Mouse (Mus musculus): ENCODE data around the gene As3mt. TPM values are rescaled to one million over a fixed set of nuclear protein-coding genes. Genes with fewer than 3 reads are reported as not detected.
A peak's percentile ranks its signal among the peaks of the same experiment; 100 is the strongest.

Gene As3mt
- polyA plus RNA-seq, 1 experiment = 4.1 TPM

- no peak for TF ChIP-seq E2F4 (IDR thresholded peaks at IDR 0.05; ENCODE audit: insufficient read depth)
- TF ChIP-seq TCF12 (IDR thresholded peaks at IDR 0.05; ENCODE audit: insufficient read depth, poor library complexity, severe bottlenecking) = no peak
- no peak for TF ChIP-seq POLR2A (IDR thresholded peaks at IDR 0.05; ENCODE audit: insufficient read length, low read depth)
- no peak for TF ChIP-seq CEBPB (IDR thresholded peaks at IDR 0.05; ENCODE audit: insufficient read depth, poor library complexity, severe bottlenecking)
- TF ChIP-seq MAX (IDR thresholded peaks at IDR 0.05; ENCODE audit: low read depth) = no peak
- no peak for TF ChIP-seq TCF3 (IDR thresholded peaks at IDR 0.05; ENCODE audit: insufficient read length, low read depth)
- TF ChIP-seq POLR2AphosphoS2 (IDR thresholded peaks at IDR 0.05; ENCODE audit: insufficient read length, low read depth) = no peak
- TF ChIP-seq REST (IDR thresholded peaks at IDR 0.05; ENCODE audit: insufficient read depth, insufficient read length) = no peak
- TF ChIP-seq MYOG (IDR thresholded peaks at IDR 0.05; ENCODE audit: control insufficient read depth in 1 of 3, insufficient read depth in 1 of 3, insufficient read length in 2 of 3, low read depth in 2 of 3) = no peak
- no peak for TF ChIP-seq MYOD1 (IDR thresholded peaks at IDR 0.05; ENCODE audit: control insufficient read depth in 1 of 3, insufficient read length in 2 of 3, low read depth in 2 of 3)
- TF ChIP-seq USF1 (IDR thresholded peaks at IDR 0.05; ENCODE audit: low read depth) = no peak
- TF ChIP-seq SRF (IDR thresholded peaks at IDR 0.05; ENCODE audit: control insufficient read depth, insufficient read length, low read depth) = no peak
- H3K4me2 ChIP-seq (ENCODE audit: low read depth) = peak overlapping the region; percentile 98
- H3K79me2 ChIP-seq (ENCODE audit: control insufficient read depth, insufficient read depth) = no peaks in the 10 kb centered on the region
- H3K27me3 ChIP-seq (ENCODE audit: control insufficient read depth, insufficient read depth, insufficient read length) = no peaks in the 10 kb centered on the region
- peak overlapping the region; percentile 30 for H3ac ChIP-seq (ENCODE audit: control insufficient read depth, insufficient read length)
- H3K36me3 ChIP-seq (ENCODE audit: control insufficient read depth, insufficient read depth) = no peaks in the 10 kb centered on the region
- H3K4me3 ChIP-seq = peak overlapping the region; percentile 37
Observed at GRCm38 (mm10) chr19:46690387-46690786, 16.9 kb upstream of the As3mt start.

- no peaks in the 10 kb centered on the region for H3K79me2 ChIP-seq (ENCODE audit: control insufficient read depth, insufficient read depth)
- no peak overlapping the region for H3K4me2 ChIP-seq (ENCODE audit: low read depth)
- H3K36me3 ChIP-seq (ENCODE audit: control insufficient read depth, insufficient read depth) = no peaks in the 10 kb centered on the region
- no peaks in the 10 kb centered on the region for H3K27me3 ChIP-seq (ENCODE audit: control insufficient read depth, insufficient read depth, insufficient read length)
- TF ChIP-seq USF1 (IDR thresholded peaks at IDR 0.05; ENCODE audit: low read depth) (no peak), TCF12 (IDR thresholded peaks at IDR 0.05; ENCODE audit: insufficient read depth, poor library complexity, severe bottlenecking) (no peak), POLR2A (IDR thresholded peaks at IDR 0.05; ENCODE audit: insufficient read length, low read depth) (no peak), E2F4 (IDR thresholded peaks at IDR 0.05; ENCODE audit: insufficient read depth) (no peak), POLR2AphosphoS2 (IDR thresholded peaks at IDR 0.05; ENCODE audit: insufficient read length, low read depth) (no peak), MAX (IDR thresholded peaks at IDR 0.05; ENCODE audit: low read depth) (no peak), CEBPB (IDR thresholded peaks at IDR 0.05; ENCODE audit: insufficient read depth, poor library complexity, severe bottlenecking) (no peak), MYOD1 (IDR thresholded peaks at IDR 0.05; ENCODE audit: control insufficient read depth in 1 of 3, insufficient read length in 2 of 3, low read depth in 2 of 3) (no peak), REST (IDR thresholded peaks at IDR 0.05; ENCODE audit: insufficient read depth, insufficient read length) (no peak), MYOG (IDR thresholded peaks at IDR 0.05; ENCODE audit: control insufficient read depth in 1 of 3, insufficient read depth in 1 of 3, insufficient read length in 2 of 3, low read depth in 2 of 3) (no peak), TCF3 (IDR thresholded peaks at IDR 0.05; ENCODE audit: insufficient read length, low read depth) (no peak), SRF (IDR thresholded peaks at IDR 0.05; ENCODE audit: control insufficient read depth, insufficient read length, low read depth) (no peak)
- H3K4me3 ChIP-seq = peak overlapping the region; percentile 37
- H3ac ChIP-seq (ENCODE audit: control insufficient read depth, insufficient read length) = no peak overlapping the region
Observed at GRCm38 (mm10) chr19:46691078-46691477, 16.2 kb upstream of the As3mt start.

- H3K4me2 ChIP-seq (ENCODE audit: low read depth) = no peak overlapping the region
- TF ChIP-seq MYOD1 (IDR thresholded peaks at IDR 0.05; ENCODE audit: control insufficient read depth in 1 of 3, insufficient read length in 2 of 3, low read depth in 2 of 3) (no peak), MYOG (IDR thresholded peaks at IDR 0.05; ENCODE audit: control insufficient read depth in 1 of 3, insufficient read depth in 1 of 3, insufficient read length in 2 of 3, low read depth in 2 of 3) (no peak), CEBPB (IDR thresholded peaks at IDR 0.05; ENCODE audit: insufficient read depth, poor library complexity, severe bottlenecking) (no peak), POLR2AphosphoS2 (IDR thresholded peaks at IDR 0.05; ENCODE audit: insufficient read length, low read depth) (no peak), REST (IDR thresholded peaks at IDR 0.05; ENCODE audit: insufficient read depth, insufficient read length) (no peak), SRF (IDR thresholded peaks at IDR 0.05; ENCODE audit: control insufficient read depth, insufficient read length, low read depth) (no peak), POLR2A (IDR thresholded peaks at IDR 0.05; ENCODE audit: insufficient read length, low read depth) (no peak), TCF3 (IDR thresholded peaks at IDR 0.05; ENCODE audit: insufficient read length, low read depth) (no peak), TCF12 (IDR thresholded peaks at IDR 0.05; ENCODE audit: insufficient read depth, poor library complexity, severe bottlenecking) (no peak), MAX (IDR thresholded peaks at IDR 0.05; ENCODE audit: low read depth) (no peak), E2F4 (IDR thresholded peaks at IDR 0.05; ENCODE audit: insufficient read depth) (no peak), USF1 (IDR thresholded peaks at IDR 0.05; ENCODE audit: low read depth) (no peak)
Observed at GRCm38 (mm10) chr19:46693146-46693545, 14.1 kb upstream of the As3mt start.

GRCm38 (mm10) chr19:46696482-46696881 is 10.8 kb upstream of the As3mt start:
- Histone ChIP-seq H3K27me3 (ENCODE audit: control insufficient read depth, insufficient read depth, insufficient read length) (no peaks in the 10 kb centered on the region), H3K79me2 (ENCODE audit: control insufficient read depth, insufficient read depth) (no peaks in the 10 kb centered on the region), H3K4me2 (ENCODE audit: low read depth) (no peak overlapping the region), H3K4me3 (no peak overlapping the region), H3K36me3 (ENCODE audit: control insufficient read depth, insufficient read depth) (no peaks in the 10 kb centered on the region), H3ac (ENCODE audit: control insufficient read depth, insufficient read length) (no peak overlapping the region)
- TF ChIP-seq REST (IDR thresholded peaks at IDR 0.05; ENCODE audit: insufficient read depth, insufficient read length) (no peak), MYOD1 (IDR thresholded peaks at IDR 0.05; ENCODE audit: control insufficient read depth in 1 of 3, insufficient read length in 2 of 3, low read depth in 2 of 3) (no peak), TCF3 (IDR thresholded peaks at IDR 0.05; ENCODE audit: insufficient read length, low read depth) (no peak), POLR2A (IDR thresholded peaks at IDR 0.05; ENCODE audit: insufficient read length, low read depth) (no peak), CEBPB (IDR thresholded peaks at IDR 0.05; ENCODE audit: insufficient read depth, poor library complexity, severe bottlenecking) (no peak), POLR2AphosphoS2 (IDR thresholded peaks at IDR 0.05; ENCODE audit: insufficient read length, low read depth) (no peak), SRF (IDR thresholded peaks at IDR 0.05; ENCODE audit: control insufficient read depth, insufficient read length, low read depth) (no peak), MYOG (IDR thresholded peaks at IDR 0.05; ENCODE audit: control insufficient read depth in 1 of 3, insufficient read depth in 1 of 3, insufficient read length in 2 of 3, low read depth in 2 of 3) (no peak), USF1 (IDR thresholded peaks at IDR 0.05; ENCODE audit: low read depth) (no peak), MAX (IDR thresholded peaks at IDR 0.05; ENCODE audit: low read depth) (no peak), TCF12 (IDR thresholded peaks at IDR 0.05; ENCODE audit: insufficient read depth, poor library complexity, severe bottlenecking) (no peak), E2F4 (IDR thresholded peaks at IDR 0.05; ENCODE audit: insufficient read depth) (no peak)

More at GRCm38 (mm10) chr19:46693146-46693545, 14.1 kb upstream of the As3mt start:
- Histone ChIP-seq H3K79me2 (ENCODE audit: control insufficient read depth, insufficient read depth) (no peaks in the 10 kb centered on the region), H3ac (ENCODE audit: control insufficient read depth, insufficient read length) (no peak overlapping the region), H3K4me3 (no peak overlapping the region), H3K27me3 (ENCODE audit: control insufficient read depth, insufficient read depth, insufficient read length) (no peaks in the 10 kb centered on the region), H3K36me3 (ENCODE audit: control insufficient read depth, insufficient read depth) (no peaks in the 10 kb centered on the region)

Measured in myocyte (in vitro differentiated cells).